Mouse (Mus musculus) thymus, postnatal 10 days (tissue): ENCODE results near the gene Clcnka.
A peak's percentile ranks its signal among the peaks of the same experiment; 100 is the strongest.

Experiments
- DNase-seq, 2 experiments: peaks; one replicate each; pipeline ENCODE4 v3.0.0; 2021; ENCODE audit warnings: low spot score in 2 of 2

Gene Clcnka

DNA sequence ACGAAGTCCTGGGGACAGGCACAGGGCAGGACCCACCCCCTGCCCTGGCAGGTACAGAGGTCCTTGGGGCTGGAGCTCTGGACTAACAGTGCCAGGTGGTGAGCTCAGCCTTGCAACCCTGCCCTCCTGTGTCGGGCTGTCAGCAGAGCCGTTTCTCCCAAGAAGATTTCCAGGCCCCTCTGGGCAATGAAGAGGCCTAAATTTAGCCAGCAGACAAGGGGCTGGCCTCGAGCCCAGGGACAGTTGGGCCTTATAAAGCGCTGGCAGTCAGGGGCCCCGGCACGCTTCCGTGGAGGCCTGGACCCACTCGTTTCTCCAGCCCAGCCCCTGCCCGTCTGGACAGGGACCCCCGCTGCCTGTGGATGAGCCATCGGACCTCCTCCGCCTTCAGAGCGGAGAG is 22.9 kb upstream of the Clcnka start:
- DNase-seq, result no peak

DNA sequence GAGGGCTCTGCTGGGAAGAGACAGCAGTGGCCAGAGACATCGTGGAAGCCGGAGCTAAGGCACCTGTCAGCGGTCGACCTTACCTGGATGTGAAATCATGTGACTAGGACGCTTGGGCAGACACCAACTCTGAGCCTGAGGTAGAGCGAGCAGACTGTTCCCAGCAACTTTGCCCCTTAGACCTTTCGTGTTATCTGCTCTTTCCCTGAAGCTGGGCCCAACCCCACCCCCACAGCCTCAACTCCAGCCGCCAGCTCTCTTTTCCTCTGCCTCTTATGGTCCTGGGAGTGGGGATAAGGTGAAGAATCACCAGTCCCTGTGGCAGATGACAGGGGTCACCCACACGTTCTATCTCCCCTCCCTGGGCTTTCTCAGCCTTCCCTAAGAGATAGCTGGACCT is 22.4 kb upstream of the Clcnka start:
- DNase-seq, result no peak

DNA sequence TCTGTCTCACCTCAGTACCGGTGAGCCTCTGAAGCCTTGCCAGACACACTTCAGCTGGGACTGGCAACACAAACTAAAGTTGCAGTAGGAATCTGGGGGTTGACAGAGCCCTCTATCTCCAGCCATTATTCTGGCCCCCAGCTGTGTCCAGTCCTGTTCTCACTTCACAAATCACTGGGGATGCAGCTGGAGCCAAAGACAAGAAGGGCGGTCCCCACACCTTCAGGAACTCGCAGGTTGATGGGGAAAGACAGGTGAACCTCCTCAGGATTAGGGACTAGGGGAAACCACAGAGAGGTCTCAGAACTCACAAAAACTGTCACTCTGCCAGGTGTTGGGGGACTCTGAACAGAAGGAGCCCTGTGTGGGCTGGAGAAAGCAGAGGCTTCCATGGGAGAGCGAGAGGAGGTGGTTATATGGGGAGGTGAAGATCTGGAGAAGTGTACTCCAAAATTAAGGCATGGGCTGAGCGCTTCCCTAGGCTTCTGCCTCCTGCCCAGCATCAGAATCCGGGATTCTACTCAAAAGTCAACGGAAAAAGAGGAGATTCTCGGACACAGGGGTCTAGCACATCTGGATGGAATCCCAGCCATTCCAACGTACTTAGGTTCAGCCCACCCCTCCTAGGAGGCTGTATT is 21.8 kb upstream of the Clcnka start, which contains the start of gene Hspb7:
Gene Hspb7, plus strand, starts transcription at position 588 of the 638 bp plus-strand sequence.
- DNase-seq, result no peak

DNA sequence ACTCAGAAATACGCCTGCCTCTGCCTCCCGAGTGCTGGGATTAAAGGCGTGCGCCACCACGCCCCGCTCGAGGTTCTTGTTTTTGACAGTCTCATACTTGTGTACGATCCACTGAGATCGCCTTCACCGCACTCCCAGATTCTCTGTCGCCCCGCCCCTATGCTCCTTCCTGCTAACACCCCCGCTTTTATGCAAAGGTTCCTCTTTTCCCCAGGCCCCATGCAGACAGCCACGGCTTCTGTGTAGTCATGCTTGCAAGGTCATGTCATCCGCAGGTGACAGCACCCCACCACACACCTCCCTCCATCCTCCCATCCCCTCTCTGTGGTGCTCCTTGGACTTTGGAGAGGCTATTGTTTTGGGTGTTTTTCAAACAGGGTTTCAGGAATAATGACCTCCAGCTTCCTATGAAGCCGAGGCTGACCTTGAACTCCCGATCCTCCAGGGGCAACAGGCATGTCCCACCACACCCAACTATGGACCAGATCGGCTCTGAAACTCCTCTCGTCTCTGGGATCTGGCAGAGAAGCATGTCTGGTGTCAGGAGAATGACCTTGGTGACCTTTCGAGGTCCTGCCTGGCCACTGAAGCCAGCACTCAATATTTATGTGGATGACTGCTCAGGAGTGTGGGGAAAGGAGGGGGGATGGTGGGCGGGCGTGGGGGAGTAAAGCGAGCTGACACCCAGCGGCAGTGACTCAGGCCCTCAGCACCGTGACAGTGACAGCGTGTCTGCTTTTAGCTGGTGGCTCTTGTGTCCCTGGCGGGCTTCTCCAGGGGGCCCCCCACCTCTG is 21.1 kb upstream of the Clcnka start:
- DNase-seq, result no peak

DNA sequence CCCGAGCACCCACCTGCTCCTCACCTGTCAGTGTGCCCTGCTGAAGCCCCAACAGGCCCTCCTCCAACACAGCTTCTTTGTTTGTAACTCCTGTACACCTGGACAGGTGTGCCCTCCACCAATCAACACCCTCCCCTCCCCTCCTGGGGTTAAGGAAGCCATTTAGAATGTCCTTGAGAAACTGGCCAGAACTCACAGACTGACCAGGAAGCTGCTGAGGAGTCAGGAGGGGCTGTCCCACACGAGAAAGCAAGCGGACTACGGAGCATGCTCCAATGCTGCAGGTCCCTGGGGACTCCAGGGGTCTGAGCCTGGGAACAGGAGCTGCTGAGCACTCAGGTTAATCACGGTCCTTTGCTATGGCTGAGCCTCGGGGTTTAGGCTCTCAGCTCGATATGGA is 17.4 kb upstream of the Clcnka start, which contains the start of gene Clcnkb:
Gene Clcnkb, minus strand, starts transcription at position 91 of the 400 bp plus-strand sequence.
- DNase-seq, result no peak

DNA sequence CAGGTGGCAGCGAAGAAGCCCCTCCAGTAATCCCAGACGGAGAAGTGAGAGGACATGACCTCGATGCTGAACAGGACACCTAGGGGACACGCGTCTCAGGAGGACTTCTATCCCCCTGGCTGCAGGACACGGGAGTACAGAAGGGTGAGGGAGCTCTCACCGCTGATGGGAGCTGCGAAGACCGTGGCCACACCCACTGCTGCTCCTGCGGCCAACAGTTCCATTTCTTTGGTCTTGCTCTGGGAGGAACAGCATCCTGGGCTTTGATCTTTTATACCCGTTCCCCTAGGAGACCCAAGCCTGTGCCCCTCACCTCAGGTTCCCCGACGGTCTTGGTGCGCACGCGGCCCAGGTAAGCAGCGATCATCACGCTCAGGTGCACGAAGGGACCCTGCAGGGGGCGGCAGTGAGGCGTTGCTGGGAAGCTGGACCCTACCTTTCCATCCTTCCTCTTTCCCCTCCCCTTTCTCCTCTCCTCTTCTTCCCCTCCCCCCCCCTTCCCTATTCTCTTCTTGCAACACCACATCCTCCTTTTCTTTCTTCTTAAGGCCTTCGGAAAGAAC is 13.0 kb upstream of the Clcnka start:
- DNase-seq, result no peak

DNA sequence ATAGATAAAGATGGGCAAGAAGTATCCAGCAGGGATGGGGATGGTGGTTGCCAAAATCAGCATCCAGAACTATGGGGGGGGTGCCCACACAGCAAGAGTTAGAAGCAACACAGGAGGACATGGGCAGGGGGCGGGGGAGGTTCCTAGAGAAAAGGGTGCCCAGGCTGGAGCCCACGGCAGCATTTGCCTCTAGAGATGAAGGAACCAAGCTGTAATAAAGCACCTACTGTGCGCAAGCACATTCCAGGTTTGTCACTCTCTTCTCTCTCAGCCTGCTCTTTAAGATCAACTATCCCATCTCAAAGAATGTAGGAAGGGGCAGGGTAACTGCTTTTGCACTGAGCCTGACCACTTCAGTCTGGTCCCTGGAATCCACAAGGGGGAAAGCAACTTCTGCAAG is 10.1 kb upstream of the Clcnka start:
- DNase-seq, result no peak

DNA sequence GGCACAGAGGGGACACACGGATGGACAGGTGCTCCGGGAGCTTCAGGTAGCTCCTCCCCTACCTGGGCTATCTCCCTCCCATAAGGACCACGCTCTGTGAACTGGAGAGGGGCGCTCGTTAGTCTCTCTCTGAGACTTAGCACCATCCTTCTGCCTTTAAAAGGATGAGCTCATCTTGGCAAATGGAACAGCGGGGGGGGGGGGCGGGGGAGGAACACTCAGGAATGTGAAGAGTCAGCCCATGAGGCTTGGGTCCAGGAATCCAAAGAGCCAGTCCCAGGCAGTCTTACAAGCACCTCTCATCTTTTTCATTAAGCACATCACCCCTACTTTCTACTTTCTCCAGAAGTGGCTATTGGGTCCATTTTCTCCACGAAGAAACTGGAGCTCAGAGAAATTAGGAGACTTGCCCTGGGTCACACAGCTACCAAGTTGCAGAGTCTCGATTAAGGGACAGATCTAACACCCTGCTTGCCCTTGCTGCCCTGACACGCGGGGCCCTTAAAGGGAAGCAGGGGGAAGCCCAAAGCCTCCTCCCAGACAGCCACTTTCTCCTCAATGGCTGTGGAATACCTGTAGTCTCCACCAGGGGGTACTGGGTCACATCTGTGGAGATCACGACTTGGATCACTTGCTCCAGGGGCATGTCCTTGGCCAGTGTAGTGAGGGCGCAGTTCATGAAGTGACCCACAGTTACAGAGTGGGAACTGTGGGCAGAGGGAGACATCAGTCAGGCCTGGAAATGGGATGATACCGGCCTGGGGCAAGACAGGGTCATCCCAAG is 8.2 kb upstream of the Clcnka start:
- peak; percentile 25 to 48 for DNase-seq

DNA sequence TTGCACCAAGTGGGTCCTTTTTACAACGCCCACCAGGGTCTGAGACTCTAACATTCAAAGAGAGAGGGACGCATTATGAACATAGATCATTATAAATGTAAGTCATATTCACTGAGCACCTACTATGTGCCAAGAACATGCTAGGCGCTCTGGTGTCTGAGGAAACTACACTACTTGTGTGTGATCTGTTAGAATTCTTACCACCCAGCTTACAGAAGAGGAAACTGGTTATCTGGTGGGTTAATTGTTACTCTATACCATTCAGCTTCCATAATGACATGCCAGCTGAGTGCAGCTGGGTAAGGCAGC is 6.7 kb upstream of the Clcnka start:
- DNase-seq, result no peak

DNA sequence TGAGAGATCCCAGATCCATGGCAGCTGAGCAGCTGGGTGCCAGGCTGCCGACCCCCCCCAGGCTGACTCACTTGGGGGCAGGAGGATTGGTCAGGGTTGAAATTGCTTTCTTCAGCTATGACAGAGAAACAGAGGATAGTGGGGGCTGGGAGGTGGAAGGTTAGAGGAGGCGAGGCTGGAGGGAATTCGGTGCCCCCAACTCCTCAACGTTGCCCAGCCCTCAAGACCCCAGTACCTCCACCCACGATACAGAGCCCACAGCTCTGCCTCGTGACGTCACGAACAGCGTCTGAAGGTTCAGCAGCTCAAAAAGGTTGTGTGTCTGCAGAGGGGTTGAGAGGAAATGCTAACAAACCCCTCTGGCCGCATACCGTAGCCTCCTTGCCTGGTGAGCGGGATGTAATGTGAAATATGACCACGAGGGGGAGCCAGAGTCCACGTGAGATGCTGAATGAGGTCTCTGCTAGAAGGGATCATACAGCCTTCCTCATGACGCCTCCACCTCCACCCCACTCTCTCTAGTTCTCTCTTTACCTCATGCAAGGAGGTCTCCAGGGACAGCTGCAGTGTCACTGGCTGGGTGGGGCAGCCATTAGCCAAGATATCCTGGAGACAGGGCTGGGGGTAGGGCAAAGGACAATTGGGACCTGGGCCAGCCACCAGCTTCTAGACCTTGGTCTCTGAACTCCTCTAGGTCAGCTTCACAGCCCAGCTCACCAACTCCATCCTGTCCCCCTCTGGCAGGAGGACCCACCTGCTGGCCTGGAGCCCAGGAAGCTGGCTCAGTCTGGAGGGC is 6.2 kb upstream of the Clcnka start:
- DNase-seq, result peak; percentile 72 to 87

DNA sequence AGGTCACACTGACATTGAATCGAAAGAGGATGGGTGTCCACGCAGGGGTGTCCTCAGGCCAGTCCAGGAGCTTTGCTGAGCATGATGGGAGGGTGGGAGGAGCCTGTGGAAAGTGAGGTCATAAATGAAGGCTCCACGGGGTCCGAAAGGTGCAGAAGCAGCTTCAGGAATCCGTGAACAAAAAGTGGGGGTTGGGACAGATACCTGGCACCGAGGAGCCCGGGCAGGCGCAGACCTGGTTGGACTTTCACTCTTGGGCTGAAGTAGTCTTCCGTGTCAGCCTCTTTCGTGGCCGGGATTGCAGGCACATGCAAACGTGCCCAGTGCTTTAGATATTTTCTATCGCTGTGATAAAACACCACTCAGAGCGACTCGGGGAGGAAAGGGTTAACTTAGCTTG is 1.6 kb upstream of the Clcnka start:
- no peak for DNase-seq

DNA sequence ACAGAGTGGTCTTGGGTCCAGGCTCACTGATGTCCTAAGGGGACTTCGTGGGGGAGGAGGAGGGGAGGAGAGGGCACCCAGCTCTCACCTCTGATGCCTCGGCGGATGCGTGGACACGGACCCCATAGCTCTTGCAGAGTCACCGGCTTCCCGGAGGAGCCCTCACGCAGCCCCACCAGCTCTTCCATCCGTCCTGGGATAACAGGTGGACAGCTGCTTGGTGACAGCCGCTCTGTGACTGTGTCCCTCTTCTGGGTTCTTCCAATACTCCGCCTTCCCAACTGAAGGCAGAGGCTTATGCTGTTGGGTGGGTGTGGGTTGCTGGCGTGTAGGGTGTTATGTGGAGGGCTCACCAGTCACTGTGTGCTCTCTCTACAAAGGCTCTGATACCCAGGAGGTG is 663 bp downstream of the Clcnka start:
- DNase-seq, result no peak

DNA sequence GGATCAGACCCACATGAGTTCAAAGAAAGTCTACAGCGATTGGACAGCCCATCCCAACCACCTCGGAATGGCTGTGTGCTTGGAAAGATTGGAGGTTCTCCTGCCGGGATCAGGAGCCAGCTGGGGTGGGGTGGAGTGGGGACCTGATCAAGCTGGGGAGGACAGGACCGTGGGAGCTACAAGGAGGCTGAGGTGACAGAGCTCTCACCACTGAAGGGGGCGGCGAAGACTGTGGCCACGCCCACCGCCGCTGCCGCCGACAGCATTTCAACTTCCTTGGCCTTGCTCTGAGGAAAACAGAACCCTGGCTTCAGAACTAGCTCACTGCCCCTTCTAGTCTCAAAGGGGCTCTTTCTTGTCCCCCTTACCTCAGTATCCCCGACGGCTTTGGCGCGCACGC is 3.8 kb downstream of the Clcnka start:
- no peak for DNase-seq

DNA sequence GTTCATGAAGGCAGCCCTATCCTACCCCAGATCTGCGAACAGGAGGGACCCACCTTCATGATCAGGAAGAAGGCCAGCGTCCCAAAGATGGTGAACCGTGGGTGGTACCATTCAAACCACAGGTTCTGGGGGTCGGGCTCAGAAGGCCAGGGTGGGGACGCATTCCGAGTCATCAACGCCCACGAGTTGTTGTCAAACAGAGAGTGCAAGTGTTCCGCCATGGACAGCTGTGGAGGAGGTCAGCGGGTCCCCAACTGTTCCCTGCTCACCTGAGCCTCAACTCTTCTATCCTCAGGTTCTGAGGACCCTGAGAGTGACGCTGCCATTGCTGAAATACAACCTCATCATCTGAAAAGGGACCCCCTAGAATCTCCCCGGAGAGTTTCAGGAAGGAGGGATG is 7.2 kb downstream of the Clcnka start:
- no peak for DNase-seq

DNA sequence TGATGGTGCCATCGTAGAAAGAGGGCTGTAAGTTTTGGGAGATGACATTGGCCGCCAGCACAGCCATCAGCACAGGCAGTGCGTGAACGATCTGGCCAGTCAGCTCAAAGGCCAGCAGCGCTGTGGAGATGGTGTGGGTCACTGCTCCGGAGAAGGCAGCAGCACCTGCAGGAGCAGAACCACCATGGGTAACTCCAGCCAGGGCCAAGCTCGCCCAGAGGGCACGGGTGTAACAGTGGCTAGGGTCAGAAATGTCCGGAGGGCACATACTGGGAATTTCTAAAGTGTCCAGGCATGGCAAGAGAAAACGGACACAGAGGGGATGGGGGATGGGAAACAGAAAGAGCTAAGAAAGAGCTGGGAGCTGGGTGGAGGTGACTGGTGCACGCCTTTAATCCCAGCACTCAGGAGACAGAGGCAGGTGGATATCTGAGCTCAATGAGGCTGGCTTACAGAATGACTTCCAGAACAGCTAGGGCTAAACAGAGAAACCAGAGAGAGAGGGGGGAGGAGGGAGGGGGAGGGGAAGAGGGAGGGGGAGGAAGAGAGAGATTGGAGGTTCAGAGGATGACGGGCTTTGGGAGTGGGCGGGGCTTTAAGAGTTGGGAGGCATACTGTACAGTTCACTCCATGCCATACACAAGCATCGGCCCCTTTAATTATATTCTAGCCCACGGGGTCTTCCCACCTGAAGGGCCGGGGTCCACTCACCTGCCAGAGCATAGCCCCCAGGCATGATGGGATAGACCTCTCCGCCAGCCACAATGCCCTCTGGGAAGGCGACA is 9.0 kb downstream of the Clcnka start:
- no peak for DNase-seq

DNA sequence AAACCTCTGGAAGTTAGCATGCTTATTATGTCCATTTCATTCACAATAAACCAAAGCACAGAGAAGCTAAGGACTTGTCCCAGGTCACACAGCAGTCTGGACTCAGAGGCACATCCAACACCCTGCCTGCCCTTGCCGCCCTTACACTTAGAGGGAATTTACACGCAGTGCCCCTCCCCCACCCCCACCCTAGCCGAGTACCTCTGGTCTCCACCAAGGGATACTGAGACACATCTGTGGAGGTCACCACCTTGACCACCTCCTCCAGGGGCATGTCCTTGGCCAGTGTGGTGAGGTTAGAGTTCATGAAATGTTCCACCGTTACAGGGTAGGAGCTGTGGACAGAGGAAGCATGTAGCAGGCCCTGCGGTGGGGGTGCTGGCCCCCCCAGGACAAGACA is 10.6 kb downstream of the Clcnka start:
- no peak for DNase-seq

DNA sequence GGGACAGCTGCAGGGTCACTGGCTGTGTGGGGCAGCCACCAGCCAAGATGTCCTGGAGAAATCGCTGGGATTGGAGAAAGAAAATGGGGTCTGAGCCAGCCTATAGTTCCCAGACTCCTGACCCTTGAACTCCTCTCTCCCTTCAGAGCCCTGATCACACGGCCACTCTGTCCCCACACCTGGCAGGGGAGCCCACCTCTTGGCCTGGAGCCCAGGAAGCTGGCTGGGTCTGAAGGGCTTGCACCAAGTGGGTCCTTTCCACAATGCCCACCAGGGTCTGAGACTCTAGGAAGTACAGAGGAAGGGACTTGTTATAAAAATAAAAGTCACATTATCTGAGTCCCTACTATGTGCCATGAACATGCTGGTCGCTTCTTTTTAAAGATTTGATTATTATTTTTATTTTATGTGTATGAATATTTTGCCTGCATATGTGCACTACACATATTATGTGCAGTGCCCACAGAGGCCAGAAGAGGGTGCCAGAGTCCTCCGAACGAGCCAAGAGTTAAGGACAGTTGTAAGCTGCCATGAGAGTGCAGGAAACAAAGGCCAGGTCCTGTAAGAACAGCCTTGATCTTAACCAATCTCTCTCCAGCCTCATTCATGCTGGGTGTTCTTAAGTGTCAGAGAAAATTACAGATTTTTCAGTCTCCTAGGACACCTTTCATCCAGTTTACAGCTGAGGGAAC is 11.3 kb downstream of the Clcnka start:
- peak; percentile 35 to 68 for DNase-seq

DNA sequence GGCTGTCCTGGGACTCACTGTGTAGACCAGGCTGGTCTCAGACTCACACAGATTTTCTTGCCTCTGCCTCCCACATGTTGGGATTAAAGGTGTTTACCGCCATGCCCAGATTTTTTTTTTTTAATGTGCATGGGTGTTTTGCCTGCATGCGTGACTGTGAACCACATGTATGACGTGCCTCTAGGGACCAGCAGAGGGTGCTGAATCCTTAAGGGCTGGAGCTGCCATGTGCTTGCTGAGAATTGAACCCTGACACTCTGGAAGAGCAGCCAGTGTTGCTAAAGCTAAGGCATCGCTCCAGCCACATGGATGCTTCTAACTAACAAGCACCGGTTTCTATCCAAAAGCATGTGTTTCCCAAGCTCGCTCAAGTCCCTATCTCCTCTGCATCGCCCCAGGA is 12.4 kb downstream of the Clcnka start:
- DNase-seq, result no peak

DNA sequence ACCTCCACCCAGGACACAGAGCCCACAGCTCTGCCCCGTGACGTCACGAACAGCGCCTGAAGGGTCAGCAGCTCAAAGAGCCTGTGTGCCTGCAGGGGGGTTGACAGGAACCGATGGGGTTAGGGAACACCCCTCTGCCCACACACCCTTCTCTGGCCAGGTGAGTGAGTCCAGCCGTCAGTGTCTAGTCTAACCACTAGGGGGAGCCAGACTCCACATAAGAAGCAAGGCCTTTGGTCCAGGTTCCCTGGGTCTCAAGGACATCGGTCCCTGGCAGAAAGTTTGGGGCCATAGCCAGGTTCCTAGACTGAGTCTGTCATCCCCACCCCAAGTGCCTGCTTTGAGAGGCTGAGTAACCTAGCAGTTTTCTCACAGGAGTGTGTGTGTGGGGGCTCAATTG is 13.2 kb downstream of the Clcnka start:
- DNase-seq, result peak in 1 of 2 experiments; percentile 56

DNA sequence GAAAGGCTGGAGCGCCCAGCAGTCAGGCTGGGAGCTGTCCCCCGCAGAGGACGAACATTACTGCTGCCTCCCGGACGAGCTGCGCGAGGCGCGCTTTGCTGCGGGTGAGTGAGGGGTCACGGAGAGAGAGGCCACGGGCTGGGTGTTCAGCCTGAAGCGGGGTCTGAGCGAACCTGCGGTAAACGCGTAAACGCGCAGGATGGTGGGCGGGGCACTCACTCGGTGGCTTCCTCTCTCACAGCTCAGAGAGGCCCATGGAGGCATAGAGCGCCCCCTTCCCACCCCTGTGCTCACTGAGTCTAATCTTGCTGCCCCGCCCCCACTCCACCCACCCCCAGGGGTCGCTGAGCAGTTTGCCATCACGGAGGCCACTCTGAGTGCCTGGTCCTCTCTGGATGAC is 16.1 kb downstream of the Clcnka start:
- DNase-seq, result peak in 1 of 2 experiments; percentile 41
